Mouse (Mus musculus) cerebellum, adult 2 months (tissue): ENCODE measurements at regions not wholly inside any gene's neighbourhood (a gene's known extent, or its start where the extent isn't known, plus 50 kb on each side); places are given as distances from the start of the nearest gene placed in this dataset.

ENCODE experiments used
- DNase-seq, 2 experiments: peaks; one replicate each; pipeline ENCODE4 v3.0.0; 2021
- H3K27ac ChIP-seq: fragments of 200-500 bp; 2 replicates; pipeline ENCODE4 v1.5.1; 2012; ENCODE audit warnings: low read length, control low read depth, inconsistent platforms; ENCODE audit not compliant: insufficient read depth
- H3K27me3 ChIP-seq: fragments of 200-500 bp; 2 replicates; pipeline ENCODE4 v1.6.1; 2012; ENCODE audit warnings: inconsistent platforms, mild to moderate bottlenecking, low read length, moderate library complexity; ENCODE audit not compliant: control insufficient read depth, insufficient read depth
- H3K4me1 ChIP-seq: fragments of 200-500 bp; 2 replicates; pipeline ENCODE4 v1.6.1; 2011; ENCODE audit warnings: low read length; ENCODE audit not compliant: control insufficient read depth, insufficient read depth
- H3K4me3 ChIP-seq: fragments of 200-500 bp; replicated peaks from 2 replicates; pipeline ENCODE3; 2011; ENCODE audit warnings: mild to moderate bottlenecking, low read depth, low read length, control low read depth; ENCODE audit not compliant: insufficient read depth
- CTCF ChIP-seq: fragments of 200-500 bp; IDR thresholded peaks from 2 replicates; pipeline ENCODE4 v1.5.1; 2011; ENCODE audit warnings: low read depth, mild to moderate bottlenecking, control low read depth, low read length, moderate library complexity, borderline replicate concordance; ENCODE audit not compliant: insufficient read depth
- POLR2A ChIP-seq: fragments of 200-500 bp; IDR thresholded peaks from 2 replicates; pipeline ENCODE4 v1.6.1; 2011; ENCODE audit warnings: low read length, control low read depth, borderline replicate concordance; ENCODE audit not compliant: insufficient read depth
- WGBS: fragments of 180-500 bp; shearing (Covaris S2); methylation state at CpG from one replicate; pipeline ENCODE4 v1.1.7; 2018; 5-methylcytosine and 5-hydroxymethylcytosine counted together

DNA sequence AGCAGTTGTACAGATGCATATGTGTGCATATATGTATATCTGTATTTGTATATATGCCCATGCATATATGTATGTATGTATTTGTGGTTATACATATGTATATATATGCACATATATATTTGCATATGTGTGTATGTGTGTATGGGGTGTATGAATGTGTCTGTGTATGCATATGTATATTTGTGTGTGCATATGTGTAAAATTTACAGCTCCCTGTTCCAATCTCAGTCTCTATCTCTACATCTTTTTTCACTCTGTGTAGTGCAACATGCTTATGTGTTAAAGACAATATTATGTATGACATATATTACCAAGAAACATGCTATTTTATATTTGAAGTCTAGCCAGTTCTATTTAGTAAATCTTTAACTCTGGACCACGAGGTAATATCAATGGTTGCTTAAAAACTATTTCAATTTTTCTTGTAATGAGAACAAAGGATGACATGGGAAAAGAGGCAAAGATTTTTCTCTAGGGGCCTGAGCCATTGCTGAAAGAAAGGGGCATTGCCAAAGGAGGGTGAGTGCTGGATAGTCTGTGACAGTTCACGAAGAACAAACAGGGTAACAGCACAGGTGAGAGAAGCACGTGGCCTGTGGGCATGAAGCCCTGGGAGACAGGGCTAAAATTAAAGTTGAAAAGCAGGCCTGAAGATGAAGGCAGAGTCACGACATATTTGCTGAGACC, 769.0 kb downstream of the Ryr2 start:
- H3K4me1 ChIP-seq: no peaks in the 10 kb centered on the region
- H3K27me3 ChIP-seq: no peaks in the 10 kb centered on the region; the same call in 1 of the 2 replicates
- no peak overlapping the region for H3K27ac ChIP-seq
- TF ChIP-seq POLR2A (no peak), CTCF (no peak)
- WGBS: 34% methylated on average over 4 of the region's 4 CpGs
- no peak for DNase-seq
- H3K4me3 ChIP-seq: no peak overlapping the region

DNA sequence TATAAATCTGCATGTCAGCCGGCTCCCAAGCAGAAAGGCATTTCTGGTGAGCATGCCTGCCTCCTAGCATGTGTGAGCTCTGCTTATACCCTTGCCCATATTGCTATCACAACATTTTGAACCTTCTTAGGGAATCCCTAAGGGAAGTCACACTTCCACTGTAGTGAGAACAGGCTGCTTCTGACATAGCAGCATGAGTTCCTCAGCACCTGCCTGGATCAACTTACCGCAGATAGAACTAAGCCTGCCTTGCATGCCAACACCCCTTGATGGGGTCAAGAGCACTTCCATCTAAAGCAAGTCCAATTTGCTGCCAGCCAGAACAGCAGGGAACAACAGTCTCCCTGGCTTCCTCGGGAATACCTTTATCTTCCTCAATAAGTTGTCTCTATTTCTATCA, 769.8 kb downstream of the Ryr2 start:
- DNase-seq: no peak

GRCm38 (mm10) chr13:11331991-11332390, 774.8 kb downstream of the Ryr2 start:
- Histone ChIP-seq H3K4me3 (no peak overlapping the region), H3K27me3 (no peaks in the 10 kb centered on the region), H3K4me1 (no peaks in the 10 kb centered on the region), H3K27ac (no peak overlapping the region)
- no peak for TF ChIP-seq POLR2A
- no peak for DNase-seq
- WGBS: 59% methylated on average over 4 of the region's 4 CpGs

More for the DNA sequence above, 769.8 kb downstream of the Ryr2 start:
- Histone ChIP-seq H3K27ac (no peak overlapping the region), H3K4me3 (no peak overlapping the region), H3K4me1 (no peaks in the 10 kb centered on the region), H3K27me3 (no peaks in the 10 kb centered on the region; the same call in 1 of the 2 replicates)
- TF ChIP-seq POLR2A (no peak), CTCF (no peak)
- 34% methylated on average over 3 of the region's 3 CpGs for WGBS

GRCm38 (mm10) chr13:11308716-11309115, 798.0 kb downstream of the Ryr2 start:
- no peak overlapping the region for H3K27ac ChIP-seq
- no peak for DNase-seq
- no peaks in the 10 kb centered on the region; the same call in 1 of the 2 replicates for H3K4me1 ChIP-seq
- TF ChIP-seq POLR2A: no peak
- TF ChIP-seq CTCF: no peak
- 66% methylated on average over 2 of the region's 2 CpGs for WGBS
- H3K27me3 ChIP-seq: no peaks in the 10 kb centered on the region
- no peak overlapping the region for H3K4me3 ChIP-seq

DNA sequence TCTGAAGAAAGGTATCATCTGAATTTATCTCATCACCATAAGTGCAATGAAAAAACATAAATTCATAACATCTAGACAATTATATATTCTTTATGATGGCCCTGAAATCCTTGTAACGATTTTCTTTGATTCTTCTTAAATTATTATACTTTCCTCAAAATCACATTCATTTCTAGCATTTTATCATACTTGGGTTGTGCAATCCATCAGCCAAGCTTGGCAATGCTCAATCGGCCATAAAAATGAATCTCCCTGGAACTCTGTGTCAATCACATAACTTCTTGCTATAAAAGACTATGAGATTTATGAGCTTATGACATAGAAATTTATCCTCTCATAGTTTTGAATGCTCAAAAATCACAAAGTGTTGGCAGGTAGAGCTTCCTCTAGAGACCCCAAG, 811.3 kb downstream of the Ryr2 start:
- Histone ChIP-seq H3K4me1 (no peaks in the 10 kb centered on the region; the same call in 1 of the 2 replicates), H3K4me3 (no peak overlapping the region), H3K27me3 (no peaks in the 10 kb centered on the region), H3K27ac (no peak overlapping the region)
- TF ChIP-seq CTCF: no peak
- no peak for TF ChIP-seq POLR2A
- 95% methylated on average over 2 of the region's 2 CpGs for WGBS
- no peak for DNase-seq

DNA sequence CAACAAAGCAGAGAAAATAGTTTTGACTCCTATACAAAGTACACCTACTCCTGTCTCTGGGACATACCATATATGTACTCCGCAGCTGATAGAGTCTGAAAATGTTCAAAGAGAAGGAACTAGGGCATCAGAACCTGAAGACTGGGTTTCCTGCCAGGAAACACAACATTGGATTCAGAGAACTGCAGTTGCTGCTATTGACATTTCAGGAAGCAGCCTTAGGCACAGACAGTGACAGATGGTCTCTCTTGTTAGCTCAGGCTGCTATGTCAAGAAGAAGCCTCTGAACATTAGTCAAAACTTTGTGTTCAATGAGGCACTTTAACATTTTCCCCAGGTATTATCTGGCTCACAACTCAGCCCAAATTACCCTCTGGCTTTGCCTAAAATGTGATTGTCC, 812.1 kb downstream of the Ryr2 start:
- peak; percentile 10 to 62 for DNase-seq

DNA sequence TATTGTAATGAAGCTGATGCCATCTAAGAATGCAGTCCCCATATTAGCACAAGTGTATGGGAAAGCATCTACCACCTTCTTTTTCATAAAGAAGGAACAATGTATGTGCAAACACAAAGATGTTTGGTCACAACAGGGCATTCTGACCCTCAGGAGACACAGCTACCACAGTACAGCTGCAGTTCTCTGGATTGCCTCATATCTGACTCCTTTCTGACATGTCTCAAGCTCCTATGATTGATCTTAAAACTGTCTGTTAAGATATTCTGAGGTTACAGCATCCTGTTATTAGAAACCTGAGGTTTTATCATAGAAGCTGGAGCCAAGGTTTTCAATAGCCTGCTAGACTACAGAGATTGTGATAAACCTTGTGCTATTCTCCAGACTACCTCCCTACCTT, 813.0 kb downstream of the Ryr2 start:
- TF ChIP-seq POLR2A (no peak), CTCF (no peak)
- Histone ChIP-seq H3K4me3 (no peak overlapping the region), H3K27ac (no peak overlapping the region), H3K27me3 (no peaks in the 10 kb centered on the region), H3K4me1 (no peaks in the 10 kb centered on the region; the same call in 1 of the 2 replicates)
- DNase-seq: no peak

More for the DNA sequence above, 812.1 kb downstream of the Ryr2 start:
- H3K4me1 ChIP-seq: no peaks in the 10 kb centered on the region; the same call in 1 of the 2 replicates
- H3K27ac ChIP-seq: no peak overlapping the region
- H3K4me3 ChIP-seq: no peak overlapping the region
- 23% methylated on average over 1 of the region's 1 CpGs for WGBS
- no peak for TF ChIP-seq POLR2A
- TF ChIP-seq CTCF: no peak
- H3K27me3 ChIP-seq: no peaks in the 10 kb centered on the region

DNA sequence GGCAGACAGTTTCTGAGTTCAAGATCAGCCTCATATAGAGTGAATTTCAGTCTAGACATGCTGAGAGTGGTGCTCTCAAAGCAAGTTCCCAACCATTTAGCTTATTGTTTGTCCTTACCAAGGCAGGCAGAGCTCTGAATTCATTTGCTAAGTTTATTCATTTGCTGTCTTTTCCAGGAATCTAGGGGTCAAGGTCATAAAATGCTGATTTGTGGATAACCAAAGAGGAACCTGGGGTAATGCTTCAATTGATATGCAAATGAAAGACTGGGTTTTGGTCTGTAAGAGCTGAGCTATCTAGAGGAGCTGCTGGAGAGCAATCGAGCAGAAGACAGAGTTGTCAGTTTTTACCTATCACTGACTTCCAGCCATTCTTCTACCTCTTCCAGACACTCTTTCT, 832.8 kb downstream of the Ryr2 start:
- TF ChIP-seq CTCF (no peak), POLR2A (no peak)
- DNase-seq: no peak
- Histone ChIP-seq H3K27me3 (no peaks in the 10 kb centered on the region), H3K4me3 (no peak overlapping the region), H3K4me1 (peaks cover 4% of the 10 kb centered on the region; the same call in 1 of the 2 replicates), H3K27ac (no peak overlapping the region)
- 70% methylated on average over 1 of the region's 1 CpGs for WGBS
